22 mouse cellular contexts compared by ENCODE assay signal in the genomic region with DNA sequence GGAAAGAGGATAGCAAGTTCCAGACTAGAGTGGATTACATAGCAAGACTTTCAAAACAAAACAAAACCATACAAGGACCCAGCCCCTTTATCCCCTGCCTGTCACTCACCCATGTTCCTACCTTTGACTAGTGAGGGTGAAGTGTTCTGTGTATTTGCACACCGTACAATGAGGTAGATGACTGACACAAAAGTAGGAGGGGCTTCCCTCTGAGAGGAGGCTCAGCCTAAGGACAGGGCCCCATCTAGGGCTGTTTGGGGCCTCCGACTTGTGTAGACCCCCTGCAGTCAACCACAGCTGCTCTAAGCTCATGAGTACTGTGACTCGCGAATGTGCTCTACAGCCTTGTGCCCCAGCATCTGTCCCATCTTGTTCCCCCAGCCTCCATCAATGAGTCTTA.
DNase-seq lines count a peak whose midpoint lies in the region; ATAC-seq lines count a peak whose summit lies in the region.
"Had no signal": no experiment of that assay in that cellular context is flagged by ENCODE, and none has a peak within 500 bp of the region (broad histone marks: within the 10 kb centered on the region; RNA-seq: fewer than 3 reads in every experiment).

No protein-coding gene starts in this region.

- no peaks in the 10 kb centered on the region for H3K27me3 ChIP-seq in liver, embryonic 12.5 days (replicated peaks)
- no peaks in the 10 kb centered on the region for H3K27me3 ChIP-seq in liver, embryonic 11.5 days (replicated peaks; ENCODE audit: control insufficient read depth, insufficient read depth, low read length)
- no peaks in the 10 kb centered on the region for H3K27me3 ChIP-seq in lung, embryonic 15.5 days
- H3K27me3 ChIP-seq in stomach, embryonic 14.5 days (ENCODE audit: control insufficient read depth, insufficient read depth, low read length) = no peaks in the 10 kb centered on the region
- H3K27me3 ChIP-seq in stomach, embryonic 16.5 days (ENCODE audit: control insufficient read depth, insufficient read depth, low read length) = no peaks in the 10 kb centered on the region
- H3K27me3 ChIP-seq: CH12.LX; embryonic facial prominence, embryonic 12.5 days; hindbrain, embryonic 12.5 days; Patski had no signal

- H3K9ac ChIP-seq in liver, embryonic 12.5 days = no peak overlapping the region
- no peak overlapping the region for H3K9ac ChIP-seq in liver, embryonic 11.5 days (ENCODE audit: low read depth, low read length)
- H3K9ac ChIP-seq in lung, embryonic 15.5 days = no peak overlapping the region
- H3K9ac ChIP-seq in stomach, embryonic 14.5 days (replicated peaks; ENCODE audit: low read depth, low read length) = no peak overlapping the region
- no peak overlapping the region for H3K9ac ChIP-seq in stomach, embryonic 16.5 days (ENCODE audit: low read length)
- H3K9ac ChIP-seq: embryonic facial prominence, embryonic 12.5 days; forebrain, postnatal 0 days; hindbrain, embryonic 12.5 days had no signal

- peaks cover 8% of the 10 kb centered on the region; the same call in 1 of the 2 replicates for H3K4me1 ChIP-seq in liver, embryonic 12.5 days
- no peaks in the 10 kb centered on the region; the same call in 1 of the 2 replicates for H3K4me1 ChIP-seq in liver, embryonic 11.5 days (replicated peaks; ENCODE audit: control insufficient read depth, insufficient read depth, low read length)
- H3K4me1 ChIP-seq in lung, embryonic 15.5 days = peaks cover 14% of the 10 kb centered on the region; the same call in 1 of the 2 replicates
- H3K4me1 ChIP-seq in stomach, embryonic 14.5 days (ENCODE audit: control insufficient read depth, insufficient read depth, low read length) = 0 out of 2 replicates have a peak, but pooled peaks cover 9% of the 10 kb centered on the region
- H3K4me1 ChIP-seq in stomach, embryonic 16.5 days (ENCODE audit: control insufficient read depth, insufficient read depth, low read length) = peaks cover 11% of the 10 kb centered on the region
- H3K4me1 ChIP-seq: embryonic facial prominence, embryonic 12.5 days; heart, embryonic 10.5 days; hindbrain, embryonic 12.5 days had no signal

- 0 out of 2 replicates have a peak, but pooled peaks have one; percentile 9 for ATAC-seq in liver, embryonic 12.5 days
- no peak for ATAC-seq in liver, embryonic 11.5 days (replicated peaks; ENCODE audit: low FRiP score)
- peak; percentile 69 for ATAC-seq in lung, embryonic 15.5 days (ENCODE audit: borderline replicate concordance, extremely low read depth, low FRiP score, low TSS enrichment)
- peak; percentile 62 for ATAC-seq in stomach, embryonic 14.5 days (ENCODE audit: insufficient number of reproducible peaks, insufficient read depth, low FRiP score, low read depth)
- peak; percentile 67; the same call in 1 of the 2 replicates for ATAC-seq in stomach, embryonic 16.5 days (ENCODE audit: insufficient read depth, low FRiP score)
- ATAC-seq: activated CD4-positive, CD25-positive, alpha-beta regulatory T cell, adult 4 months; forebrain, postnatal 0 days; Patski had no signal

- H3K4me3 ChIP-seq in liver, embryonic 12.5 days = no peak overlapping the region
- H3K4me3 ChIP-seq in liver, embryonic 11.5 days (ENCODE audit: low read depth, low read length) = no peak overlapping the region
- no peak overlapping the region for H3K4me3 ChIP-seq in lung, embryonic 15.5 days
- no peak overlapping the region for H3K4me3 ChIP-seq in stomach, embryonic 14.5 days (ENCODE audit: low read depth, low read length)
- no peak overlapping the region for H3K4me3 ChIP-seq in stomach, embryonic 16.5 days (replicated peaks; ENCODE audit: low read length)
- H3K4me3 ChIP-seq: embryonic facial prominence, embryonic 12.5 days; gastrocnemius, adult 2 months; heart, embryonic 10.5 days; hindbrain, embryonic 12.5 days had no signal

- DNase-seq in liver, embryonic 11.5 days (ENCODE audit: low spot score) = no peak
- DNase-seq in lung, postnatal 4 days = no peak
- no peak for DNase-seq in heart, adult 8-10 months (ENCODE audit: low spot score)
- DNase-seq: adrenal gland, postnatal 14 days; cerebellum, adult 11-12 months; cerebellum, adult 9-10 months; cerebellum, postnatal 25 days; forebrain, postnatal 0 days; gastrocnemius, adult 2 months; gastrocnemius, postnatal 25 days; heart, postnatal 10 days; heart, postnatal 4 days had no signal

- no peak overlapping the region for H3K27ac ChIP-seq in liver, embryonic 12.5 days
- H3K27ac ChIP-seq in liver, embryonic 11.5 days (ENCODE audit: low read depth, low read length) = no peak overlapping the region
- peak overlapping the region; percentile 72 for H3K27ac ChIP-seq in lung, embryonic 15.5 days
- peak overlapping the region; percentile 66 for H3K27ac ChIP-seq in stomach, embryonic 14.5 days (ENCODE audit: low read length)
- peak overlapping the region; percentile 71 for H3K27ac ChIP-seq in stomach, embryonic 16.5 days (ENCODE audit: low read length)
- H3K27ac ChIP-seq: embryonic facial prominence, embryonic 12.5 days; gastrocnemius, adult 2 months; heart, embryonic 10.5 days; hindbrain, embryonic 12.5 days had no signal

- no peaks in the 10 kb centered on the region for H3K9me3 ChIP-seq in liver, embryonic 12.5 days (replicated peaks)
- no peaks in the 10 kb centered on the region for H3K9me3 ChIP-seq in liver, embryonic 11.5 days (ENCODE audit: control insufficient read depth, low read length)
- no peaks in the 10 kb centered on the region for H3K9me3 ChIP-seq in lung, embryonic 15.5 days
- no peaks in the 10 kb centered on the region for H3K9me3 ChIP-seq in stomach, embryonic 14.5 days (ENCODE audit: control insufficient read depth, low read depth, low read length)
- H3K9me3 ChIP-seq in stomach, embryonic 16.5 days (replicated peaks; ENCODE audit: control insufficient read depth, low read length) = no peaks in the 10 kb centered on the region
- H3K9me3 ChIP-seq: embryonic facial prominence, embryonic 12.5 days; heart, embryonic 10.5 days had no signal

- no peak overlapping the region for H3K4me2 ChIP-seq in liver, embryonic 12.5 days
- no peak overlapping the region for H3K4me2 ChIP-seq in liver, embryonic 11.5 days
- no peak overlapping the region for H3K4me2 ChIP-seq in lung, embryonic 15.5 days
- no peak overlapping the region for H3K4me2 ChIP-seq in stomach, embryonic 14.5 days (replicated peaks; ENCODE audit: low read depth, low read length)
- H3K4me2 ChIP-seq in stomach, embryonic 16.5 days (ENCODE audit: low read depth, low read length) = no peak overlapping the region
- H3K4me2 ChIP-seq: embryonic facial prominence, embryonic 12.5 days; hindbrain, embryonic 12.5 days had no signal

- 74% methylated on average over 4 of the region's 4 CpGs for WGBS in liver, embryonic 12.5 days (ENCODE audit: insufficient replicate concordance)
- WGBS in liver, embryonic 11.5 days = 82% methylated on average over 4 of the region's 4 CpGs
- WGBS in lung, embryonic 15.5 days = 62% methylated on average over 4 of the region's 4 CpGs
- 71% methylated on average over 4 of the region's 4 CpGs for WGBS in stomach, embryonic 14.5 days
- WGBS in stomach, embryonic 16.5 days = 71% methylated on average over 4 of the region's 4 CpGs

- no peaks in the 10 kb centered on the region for H3K36me3 ChIP-seq in liver, embryonic 12.5 days
- H3K36me3 ChIP-seq in liver, embryonic 11.5 days (ENCODE audit: control insufficient read depth, insufficient read depth, low read length) = no peaks in the 10 kb centered on the region
- no peaks in the 10 kb centered on the region for H3K36me3 ChIP-seq in lung, embryonic 15.5 days
- H3K36me3 ChIP-seq in stomach, embryonic 14.5 days (ENCODE audit: control insufficient read depth, insufficient read depth, low read length) = no peaks in the 10 kb centered on the region
- no peaks in the 10 kb centered on the region; the same call in 1 of the 2 replicates for H3K36me3 ChIP-seq in stomach, embryonic 16.5 days (ENCODE audit: control insufficient read depth, insufficient read depth, low read length)
- H3K36me3 ChIP-seq: embryonic facial prominence, embryonic 12.5 days; heart, embryonic 10.5 days; hindbrain, embryonic 12.5 days had no signal

Comparison
In these comparisons a context has a peak if more than half of its experiments do, and no peak if none do; other contexts are left out.
1. H3K27ac ChIP-seq: peak in lung, embryonic 15.5 days (single experiment), stomach, embryonic 14.5 days (single experiment) and stomach, embryonic 16.5 days (single experiment); none in liver, embryonic 12.5 days (single experiment) and liver, embryonic 11.5 days (single experiment).